Mouse (Mus musculus) forebrain, embryonic 16.5 days (tissue): ENCODE measurements around the gene Frmd4a. TPM values are rescaled to one million over a fixed set of nuclear protein-coding genes. Genes with fewer than 3 reads are reported as not detected.
"Not testable (repeated sequence)": the region's sequence is repeated elsewhere in the genome, so short reads cannot be mapped to it uniquely, and the experiment has no call there.

ENCODE experiments used
- ATAC-seq: fragments of 200-750 bp; cut with Nextera tagmentation; 2 replicates; pipeline ENCODE4 v1.8.0; 2017; ENCODE audit warnings: mild to moderate bottlenecking, moderate library complexity
- H3K27ac ChIP-seq: fragments of 300-500 bp; sonication (generic); 2 replicates; pipeline ENCODE4 v1.5.1; 2014; ENCODE audit warnings: low read length, control low read depth
- H3K27me3 ChIP-seq: fragments of 300-500 bp; sonication (generic); replicated peaks from 2 replicates; pipeline ENCODE4 v1.6.1; 2014; ENCODE audit warnings: low read length; ENCODE audit not compliant: control insufficient read depth, insufficient read depth
- H3K36me3 ChIP-seq: fragments of 300-500 bp; sonication (generic); 2 replicates; pipeline ENCODE4 v1.6.1; 2014; ENCODE audit not compliant: control insufficient read depth, insufficient read depth
- H3K4me1 ChIP-seq: fragments of 300-500 bp; sonication (generic); replicated peaks from 2 replicates; pipeline ENCODE4 v1.6.1; 2014; ENCODE audit warnings: low read length; ENCODE audit not compliant: control insufficient read depth, insufficient read depth
- H3K4me2 ChIP-seq: fragments of 300-500 bp; sonication (generic); 2 replicates; pipeline ENCODE4 v1.6.1; 2014; ENCODE audit warnings: mild to moderate bottlenecking, low read length, control low read depth
- H3K4me3 ChIP-seq: fragments of 300-500 bp; sonication (generic); replicated peaks from 2 replicates; pipeline ENCODE4 v1.5.1; 2014; ENCODE audit warnings: mild to moderate bottlenecking, low read length, control low read depth
- H3K9ac ChIP-seq: fragments of 300-500 bp; sonication (generic); replicated peaks from 2 replicates; pipeline ENCODE4 v1.6.1; 2014; ENCODE audit warnings: low read depth, low read length, control low read depth
- H3K9me3 ChIP-seq: fragments of 300-500 bp; sonication (generic); 2 replicates; pipeline ENCODE4 v1.6.1; 2016; ENCODE audit warnings: low read length; ENCODE audit not compliant: control insufficient read depth
- WGBS: fragments of 180-500 bp; shearing (Covaris S2); extraction: QIAGEN DNeasy Blood & Tissue Kit; methylation state at CpG from one replicate; pipeline ENCODE4 v1.1.7; 2014; 5-methylcytosine and 5-hydroxymethylcytosine counted together
- polyA plus RNA-seq: library from polyadenylated mRNA; unstranded; fragments of >200 nt; fragmentation: Nextera tagmentation; extraction: Ambion mirVana; gene quantifications from 2 replicates; pipeline ENCODE4 v1.2.1, GENCODE M21; 2015

Gene Frmd4a
- polyA plus RNA-seq, 1 experiment from 2014 or later, result 97.9 TPM

GRCm38 (mm10) chr2:4316589-4316988 is 299.1 kb downstream of the Frmd4a start:
- Histone ChIP-seq H3K4me2 (no peak overlapping the region), H3K9me3 (no peaks in the 10 kb centered on the region), H3K4me3 (no peak overlapping the region), H3K4me1 (0 out of 2 replicates have a peak, but pooled peaks cover 3% of the 10 kb centered on the region), H3K9ac (no peak overlapping the region), H3K27me3 (no peaks in the 10 kb centered on the region), H3K27ac (no peak overlapping the region), H3K36me3 (no peaks in the 10 kb centered on the region)
- WGBS, result 69% methylated on average over 2 of the region's 2 CpGs
- no peak for ATAC-seq

DNA sequence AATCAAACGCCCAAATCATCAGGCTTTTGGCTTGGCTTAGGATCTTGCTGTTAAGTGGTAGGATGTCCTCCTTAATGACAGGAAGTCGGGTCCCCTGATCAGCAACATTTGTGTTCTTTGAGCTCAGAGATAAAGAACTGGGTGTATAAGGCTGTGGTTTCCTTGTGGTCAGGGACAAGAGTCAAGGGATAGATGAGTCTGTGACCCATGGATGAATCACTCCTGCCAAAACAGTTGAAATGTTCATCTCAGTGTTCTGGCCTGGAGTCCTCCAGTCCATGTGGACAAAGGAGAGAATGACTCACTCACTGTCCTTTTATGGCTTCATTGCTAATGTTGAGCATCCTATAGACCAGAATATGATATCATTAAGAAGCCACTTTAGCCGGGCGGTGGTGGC is 300.6 kb downstream of the Frmd4a start:
- Histone ChIP-seq H3K36me3 (no peaks in the 10 kb centered on the region), H3K4me1 (0 out of 2 replicates have a peak, but pooled peaks cover 3% of the 10 kb centered on the region), H3K27ac (no peak overlapping the region), H3K27me3 (no peaks in the 10 kb centered on the region), H3K9ac (no peak overlapping the region), H3K4me3 (no peak overlapping the region), H3K9me3 (no peaks in the 10 kb centered on the region), H3K4me2 (no peak overlapping the region)
- WGBS, result 79% methylated on average over 4 of the region's 4 CpGs
- no peak for ATAC-seq

GRCm38 (mm10) chr2:4326241-4327010 is 308.9 kb downstream of the Frmd4a start:
- 48% methylated on average over 9 of the region's 9 CpGs for WGBS
- Histone ChIP-seq H3K36me3 (no peaks in the 10 kb centered on the region), H3K4me3 (no peak overlapping the region), H3K27ac (no peak overlapping the region), H3K27me3 (no peaks in the 10 kb centered on the region), H3K9me3 (no peaks in the 10 kb centered on the region), H3K9ac (no peak overlapping the region), H3K4me1 (no peaks in the 10 kb centered on the region; the same call in 1 of the 2 replicates), H3K4me2 (no peak overlapping the region)
- ATAC-seq, result no peak

- 79% methylated on average over 4 of the region's 4 CpGs for WGBS
- no peak overlapping the region for H3K4me3 ChIP-seq
- H3K27me3 ChIP-seq, result no peaks in the 10 kb centered on the region
- no peaks in the 10 kb centered on the region for H3K36me3 ChIP-seq
- H3K27ac ChIP-seq, result no peak overlapping the region
- no peaks in the 10 kb centered on the region; the same call in 1 of the 2 replicates for H3K4me1 ChIP-seq
- no peaks in the 10 kb centered on the region for H3K9me3 ChIP-seq
- H3K9ac ChIP-seq, result no peak overlapping the region
- H3K4me2 ChIP-seq, result no peak overlapping the region
- ATAC-seq, result no peak
Observed at GRCm38 (mm10) chr2:4327011-4327340, 309.5 kb downstream of the Frmd4a start.

DNA sequence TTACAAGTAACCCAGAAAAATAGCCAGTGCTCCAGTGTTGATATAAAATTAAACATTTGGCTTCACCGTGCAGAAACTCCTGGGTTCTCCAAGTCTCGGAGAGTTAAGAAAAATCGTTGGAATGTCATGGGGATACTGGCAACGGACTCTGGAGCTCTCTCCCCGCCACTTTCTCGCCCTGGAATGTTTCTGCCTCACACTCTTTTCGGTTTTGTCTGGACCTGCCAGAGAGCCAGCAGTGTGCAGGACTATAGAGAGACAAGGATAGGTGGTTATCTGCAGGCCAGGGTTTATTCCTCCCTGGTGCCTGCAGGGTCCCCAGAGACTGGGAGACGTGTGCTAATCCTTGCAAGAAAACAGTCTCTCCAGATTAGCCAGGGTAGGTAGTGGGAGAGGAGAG is 314.9 kb downstream of the Frmd4a start:
- Histone ChIP-seq H3K27me3 (no peaks in the 10 kb centered on the region), H3K9ac (no peak overlapping the region), H3K36me3 (no peaks in the 10 kb centered on the region), H3K4me2 (no peak overlapping the region), H3K4me3 (no peak overlapping the region), H3K9me3 (no peaks in the 10 kb centered on the region), H3K4me1 (peaks cover 7% of the 10 kb centered on the region), H3K27ac (no peak overlapping the region)
- ATAC-seq, result no peak
- 79% methylated on average over 8 of the region's 8 CpGs for WGBS

DNA sequence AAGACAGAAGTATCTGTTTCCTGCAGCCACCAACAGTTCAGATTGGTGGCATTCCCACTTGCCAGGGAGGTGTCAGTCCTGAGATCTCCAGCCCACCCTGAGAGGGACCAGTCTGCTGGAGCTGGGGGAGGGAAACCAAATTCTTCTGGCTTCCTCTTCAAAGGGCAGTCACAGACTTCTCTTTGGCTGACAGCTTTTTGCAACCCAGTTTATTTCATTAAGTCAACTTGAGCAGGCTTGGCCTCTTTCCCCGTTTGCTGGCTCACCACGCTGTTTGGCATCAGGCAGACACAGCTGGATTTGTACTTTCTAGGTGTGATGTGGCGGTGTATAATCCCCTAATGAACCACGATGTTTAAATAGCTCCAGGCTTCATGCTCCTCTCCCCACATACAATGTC is 316.7 kb downstream of the Frmd4a start:
- ATAC-seq, result no peak
- Histone ChIP-seq H3K9ac (no peak overlapping the region), H3K4me1 (peaks cover 7% of the 10 kb centered on the region), H3K4me2 (no peak overlapping the region), H3K4me3 (no peak overlapping the region), H3K9me3 (no peaks in the 10 kb centered on the region), H3K27ac (no peak overlapping the region), H3K27me3 (no peaks in the 10 kb centered on the region), H3K36me3 (no peaks in the 10 kb centered on the region)
- WGBS, result 29% methylated on average over 4 of the region's 4 CpGs

- Histone ChIP-seq H3K4me1 (peaks cover 10% of the 10 kb centered on the region), H3K4me2 (no peak overlapping the region), H3K9me3 (no peaks in the 10 kb centered on the region), H3K27ac (no peak overlapping the region), H3K27me3 (no peaks in the 10 kb centered on the region), H3K9ac (no peak overlapping the region), H3K4me3 (no peak overlapping the region), H3K36me3 (no peaks in the 10 kb centered on the region)
- WGBS, result 93% methylated on average over 5 of the region's 5 CpGs
- ATAC-seq, result no peak
Observed at GRCm38 (mm10) chr2:4334936-4335335, 317.4 kb downstream of the Frmd4a start.

GRCm38 (mm10) chr2:4335881-4336280 is 318.4 kb downstream of the Frmd4a start:
- no peak for ATAC-seq
- no peak overlapping the region for H3K4me2 ChIP-seq
- H3K4me1 ChIP-seq, result peaks cover 15% of the 10 kb centered on the region
- H3K27ac ChIP-seq, result no peak overlapping the region
- H3K9me3 ChIP-seq, result no peaks in the 10 kb centered on the region
- H3K27me3 ChIP-seq, result no peaks in the 10 kb centered on the region
- no peaks in the 10 kb centered on the region for H3K36me3 ChIP-seq
- H3K9ac ChIP-seq, result no peak overlapping the region
- H3K4me3 ChIP-seq, result no peak overlapping the region
- 75% methylated on average over 4 of the region's 4 CpGs for WGBS

DNA sequence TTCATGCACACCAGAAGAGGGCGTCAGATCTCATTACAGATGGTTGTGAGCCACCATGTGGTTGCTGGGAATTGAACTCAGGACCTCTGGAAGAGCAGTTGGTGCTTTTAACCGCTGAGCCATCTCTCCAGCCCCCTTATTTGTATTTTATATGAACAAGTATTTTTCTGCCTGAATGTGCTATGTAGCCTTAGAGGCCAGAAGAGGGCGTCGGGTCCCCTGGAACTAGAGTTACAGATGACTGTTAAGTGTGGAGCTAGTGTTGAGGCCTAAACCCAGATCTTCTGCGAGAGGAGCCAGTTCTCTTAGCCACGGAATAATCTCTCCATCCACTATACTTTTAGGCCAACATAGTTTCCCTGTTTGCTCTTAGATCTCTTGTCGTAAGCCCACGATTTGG is 320.8 kb downstream of the Frmd4a start:
- H3K9ac ChIP-seq, H3K27me3 ChIP-seq, H3K9me3 ChIP-seq, H3K4me2 ChIP-seq, H3K36me3 ChIP-seq, ATAC-seq, H3K27ac ChIP-seq, H3K4me3 ChIP-seq: not testable (repeated sequence)
- H3K4me1 ChIP-seq, result peaks cover 21% of the 10 kb centered on the region
- WGBS, result 66% methylated on average over 8 of the region's 8 CpGs

GRCm38 (mm10) chr2:4339128-4339527 is 321.6 kb downstream of the Frmd4a start:
- 79% methylated on average over 4 of the region's 4 CpGs for WGBS
- H3K4me3 ChIP-seq, result no peak overlapping the region
- no peak overlapping the region for H3K4me2 ChIP-seq
- no peaks in the 10 kb centered on the region for H3K36me3 ChIP-seq
- no peak for ATAC-seq
- no peak overlapping the region for H3K9ac ChIP-seq
- H3K27me3 ChIP-seq, result no peaks in the 10 kb centered on the region
- H3K4me1 ChIP-seq, result peaks cover 18% of the 10 kb centered on the region
- no peak overlapping the region for H3K27ac ChIP-seq
- no peaks in the 10 kb centered on the region for H3K9me3 ChIP-seq
